Mouse (Mus musculus) mouse trophoblast stem cell (cell line): ENCODE measurements at regions not wholly inside any gene's neighbourhood (a gene's known extent, or its start where the extent isn't known, plus 50 kb on each side); places are given as distances from the start of the nearest gene placed in this dataset.

Source experiments
- in situ Hi-C, 2 experiments: fragments of 300-500 bp; cut with MseI, MboI; formaldehyde crosslinking; loops; 2 replicates in 1 of 2; 3 replicates in 1 of 2; pipeline ENCODE4 v1.15.1; 2025

GRCm38 (mm10) chr12:13042934-13043333, 101.2 kb upstream of the Mycn start:
- in situ Hi-C loops: no loop called here

GRCm38 (mm10) chr12:13035108-13035741, 93.5 kb upstream of the Mycn start:
- in situ Hi-C loops: no loop called here

GRCm38 (mm10) chr12:13030333-13030732, 88.6 kb upstream of the Mycn start:
- in situ Hi-C loops: no loop called here

DNA sequence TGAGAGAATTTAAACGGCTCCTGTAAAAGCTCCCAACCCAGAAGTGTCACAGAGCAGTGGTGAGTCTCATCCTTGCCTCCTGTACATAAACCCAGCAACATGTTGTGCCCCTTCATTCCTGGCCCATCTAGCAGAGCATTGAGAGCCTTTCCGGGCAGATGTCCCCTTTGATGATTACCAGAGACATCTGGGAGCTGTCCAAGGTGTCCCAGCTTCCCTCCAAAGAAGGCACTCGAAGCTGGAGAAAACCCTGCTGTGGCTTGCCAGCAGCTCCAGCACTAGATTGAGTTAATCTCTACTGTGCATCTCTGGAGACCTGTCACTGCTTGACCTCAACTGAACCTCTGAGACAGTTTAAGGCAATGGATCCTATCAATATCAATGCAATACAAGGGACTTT, 86.4 kb upstream of the Mycn start:
- in situ Hi-C loops: no loop called here

- in situ Hi-C loops: no loop called here
Observed at GRCm38 (mm10) chr12:13026041-13026580, 84.4 kb upstream of the Mycn start.

DNA sequence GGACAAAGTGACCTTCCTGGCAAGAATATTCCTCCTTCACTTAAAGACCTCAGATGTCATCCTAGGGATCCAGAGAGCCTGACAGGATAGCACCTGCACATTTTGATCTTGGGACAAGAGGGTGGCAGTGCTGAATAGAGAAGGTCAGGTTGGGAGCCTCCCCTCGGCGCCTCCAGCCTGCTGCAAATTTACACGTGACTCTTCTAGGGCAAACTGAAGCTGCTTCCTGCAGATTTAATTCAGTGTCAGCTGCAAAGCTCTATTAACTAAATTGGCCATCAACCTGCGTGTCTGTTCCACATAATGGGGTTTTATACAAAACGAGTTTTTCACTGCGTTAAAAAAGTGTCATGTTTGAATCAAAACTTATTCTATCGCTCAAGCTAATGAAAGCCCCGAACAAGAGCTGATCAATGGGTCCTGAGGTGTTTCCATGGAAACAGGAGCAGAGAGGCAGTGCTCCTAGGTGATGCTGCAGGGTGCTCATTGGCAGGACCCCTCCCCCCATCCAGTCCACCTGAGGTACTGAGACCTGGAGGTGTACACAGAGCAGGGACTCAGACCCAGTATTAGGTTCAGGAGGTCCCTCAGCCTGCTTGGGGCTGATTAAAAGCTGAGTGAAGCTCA, 82.6 kb upstream of the Mycn start:
- in situ Hi-C loops: no loop called here

DNA sequence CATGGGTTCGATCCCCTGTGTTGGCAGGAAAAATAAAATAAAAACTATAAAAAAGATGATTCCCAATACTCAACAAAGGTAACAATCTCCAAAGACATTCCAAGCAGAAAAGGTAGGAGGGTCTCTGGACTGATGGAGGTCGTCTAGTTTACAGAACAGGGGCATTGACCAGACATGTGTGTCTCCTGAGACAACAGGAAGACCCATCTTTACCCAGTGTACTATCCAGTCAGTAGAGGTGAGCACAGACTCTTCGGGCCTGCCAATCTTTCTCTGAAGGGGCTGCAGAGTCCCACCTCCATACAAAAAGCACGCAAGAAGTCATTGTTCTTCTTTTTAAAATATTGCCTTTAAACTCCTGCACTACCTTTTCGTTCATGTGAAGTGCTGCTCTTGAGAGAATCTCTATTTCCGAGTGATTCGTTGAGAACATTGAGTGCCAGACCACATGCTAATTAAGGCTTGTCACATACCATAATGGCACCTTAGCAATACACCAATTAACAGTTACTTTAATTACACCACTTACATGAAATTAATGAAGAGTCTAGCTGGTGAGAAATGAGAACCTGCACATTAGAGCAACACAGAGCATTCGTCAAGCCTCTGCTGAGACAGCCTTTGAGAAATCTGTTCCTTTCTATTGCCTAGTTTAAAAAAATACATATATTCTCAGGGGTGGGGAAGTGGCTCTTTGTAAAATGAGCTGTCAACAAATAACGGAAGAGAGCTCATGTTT, 69.5 kb upstream of the Mycn start:
- in situ Hi-C loops: loop anchor here (5.0 to 10.0 kb wide), 3 partner anchors 194 to 229 kb away; no protein-coding TSS in a partner anchor

GRCm38 (mm10) chr12:13010405-13010804, 68.7 kb upstream of the Mycn start:
- in situ Hi-C loops: loop anchor here (5.0 to 10.0 kb wide), 3 partner anchors 194 to 228 kb away; no protein-coding TSS in a partner anchor

DNA sequence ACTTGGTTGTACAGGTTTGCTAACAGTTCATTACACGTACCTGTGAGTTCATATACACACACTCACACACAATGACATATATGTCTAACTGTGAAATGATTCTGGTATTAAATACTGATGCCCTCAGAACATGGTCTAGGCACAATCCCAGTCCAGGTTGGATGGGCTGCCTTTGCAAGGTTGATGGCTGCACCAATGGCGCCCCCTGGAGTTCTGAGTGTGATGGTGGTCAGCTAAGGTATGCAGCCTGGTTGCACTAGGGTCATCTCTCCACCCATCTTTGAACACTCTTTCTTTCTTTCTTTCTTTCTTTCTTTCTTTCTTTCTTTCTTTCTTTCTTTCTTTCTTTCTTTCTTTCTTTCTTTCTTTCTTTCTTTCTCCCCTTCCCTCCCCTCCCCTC, 67.8 kb upstream of the Mycn start:
- in situ Hi-C loops: loop anchor here in 1 of 2 experiments (10.0 kb wide), 1 partner anchor 65 kb away; the partner anchor contains the start of gene Mycn

GRCm38 (mm10) chr12:13002703-13003102, 61.0 kb upstream of the Mycn start:
- in situ Hi-C loops: loop anchor here in 1 of 2 experiments (10.0 kb wide), 1 partner anchor 58 kb away; the partner anchor contains the start of gene Mycn

GRCm38 (mm10) chr12:13002069-13002590, 60.4 kb upstream of the Mycn start:
- in situ Hi-C loops: loop anchor here in 1 of 2 experiments (10.0 kb wide), 1 partner anchor 57 kb away; the partner anchor contains the start of gene Mycn

- in situ Hi-C loops: no loop called here
Observed at GRCm38 (mm10) chr12:12995974-12996361, 54.3 kb upstream of the Mycn start.

GRCm38 (mm10) chr12:12995061-12995973, 53.6 kb upstream of the Mycn start:
- in situ Hi-C loops: no loop called here

DNA sequence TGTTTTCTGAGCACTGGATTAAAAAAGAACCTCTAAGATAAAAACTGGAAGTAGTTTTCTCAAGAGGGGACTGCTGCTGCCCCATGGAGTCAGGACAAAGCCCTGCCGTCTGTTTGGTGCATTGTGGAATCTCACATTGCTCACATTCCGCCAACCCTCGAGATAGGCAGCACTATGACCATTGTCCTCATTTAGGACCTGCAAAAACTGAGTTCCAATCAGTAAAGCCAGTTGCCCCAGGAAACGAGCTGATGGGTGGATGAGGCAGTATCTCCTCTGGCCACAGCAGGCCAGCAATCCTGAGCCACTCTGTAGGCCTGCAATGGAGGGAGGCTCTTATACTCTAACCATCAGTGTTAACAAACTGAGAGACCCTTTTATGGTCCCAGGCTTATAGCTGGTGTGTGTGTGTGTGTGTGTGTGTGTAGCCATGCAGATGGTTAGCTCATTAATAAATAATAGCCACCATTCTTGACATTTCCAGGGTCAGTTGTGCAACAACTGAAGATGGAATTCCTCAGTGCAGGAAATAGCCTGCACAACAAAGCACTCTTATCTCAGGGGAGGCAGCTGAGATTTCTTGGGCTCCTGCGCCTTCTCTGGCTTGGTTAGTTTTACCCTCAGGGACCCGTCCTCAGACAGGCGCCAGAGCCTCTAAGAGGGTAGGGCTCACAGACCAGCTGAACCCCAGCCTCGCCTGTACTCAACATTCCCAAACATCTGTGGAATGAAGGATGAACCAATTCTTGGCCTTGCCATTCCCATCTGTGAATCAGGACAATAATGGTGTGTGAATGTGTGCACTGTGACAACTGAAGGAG, 52.4 kb upstream of the Mycn start:
- in situ Hi-C loops: no loop called here
